Mouse (Mus musculus) megakaryocyte, embryonic 14.5 days (primary cell): ENCODE data around the gene Tmprss12.

Source experiments
- FLI1 ChIP-seq: IDR thresholded peaks from 2 replicates; pipeline ENCODE4 v1.6.1; 2012; ENCODE audit warnings: low read length, inconsistent platforms, mixed read lengths
- GATA1 ChIP-seq: IDR thresholded peaks from 3 replicates; pipeline ENCODE4 v1.6.1; 2012; ENCODE audit warnings: mixed read lengths, low read length, inconsistent platforms, borderline replicate concordance

- no peak for TF ChIP-seq GATA1
- no peak for TF ChIP-seq FLI1
Observed at GRCm38 (mm10) chr15:100330739-100331138, 50.1 kb downstream of the Tmprss12 start.
